Mouse (Mus musculus) forebrain, postnatal 0 days (tissue): ENCODE measurements around the gene Szt2. TPM values are rescaled to one million over a fixed set of nuclear protein-coding genes. Genes with fewer than 3 reads are reported as not detected.

Experiments
- ATAC-seq: fragments of 200-750 bp; cut with Nextera tagmentation; 2 replicates; pipeline ENCODE4 v1.8.0; 2017; ENCODE audit warnings: mild to moderate bottlenecking, moderate library complexity
- DNase-seq: peaks from one replicate; pipeline ENCODE4 v3.0.0-alpha.2; 2015
- H3K27ac ChIP-seq: fragments of 300-500 bp; sonication (generic); 2 replicates; pipeline ENCODE4 v1.5.1; 2014; ENCODE audit warnings: low read depth, mild to moderate bottlenecking, antibody characterized with exemption, low read length, moderate library complexity, mixed read lengths
- H3K27me3 ChIP-seq: fragments of 300-500 bp; sonication (generic); 2 replicates; pipeline ENCODE4 v1.6.1; 2014; ENCODE audit warnings: mild to moderate bottlenecking, low read length, mixed read lengths; ENCODE audit not compliant: insufficient read depth
- H3K36me3 ChIP-seq: fragments of 300-500 bp; sonication (generic); 2 replicates; pipeline ENCODE4 v1.6.1; 2014; ENCODE audit warnings: mild to moderate bottlenecking, moderate library complexity; ENCODE audit not compliant: insufficient read depth
- H3K4me1 ChIP-seq: fragments of 300-500 bp; sonication (generic); 2 replicates; pipeline ENCODE4 v1.6.1; 2014; ENCODE audit warnings: antibody characterized with exemption; ENCODE audit not compliant: insufficient read depth
- H3K4me2 ChIP-seq: fragments of 300-500 bp; sonication (generic); 2 replicates; pipeline ENCODE4 v1.6.1; 2014; ENCODE audit warnings: low read depth, mild to moderate bottlenecking, moderate library complexity
- H3K4me3 ChIP-seq: fragments of 300-500 bp; sonication (generic); 2 replicates; pipeline ENCODE4 v1.5.1; 2014; ENCODE audit warnings: low read depth, low read length, mixed read lengths
- H3K9ac ChIP-seq: fragments of 300-500 bp; sonication (generic); 2 replicates; pipeline ENCODE4 v1.6.1; 2014; ENCODE audit warnings: mild to moderate bottlenecking
- H3K9me3 ChIP-seq: fragments of 300-500 bp; sonication (generic); 2 replicates; pipeline ENCODE4 v1.6.1; 2016; ENCODE audit warnings: low read length
- CTCF ChIP-seq: sonication (generic); IDR thresholded peaks from 2 replicates; pipeline ENCODE4 v1.5.1; 2016; ENCODE audit warnings: antibody characterized with exemption, control low read depth, low read depth
- WGBS: fragments of 180-500 bp; shearing (Covaris S2); extraction: QIAGEN DNeasy Blood & Tissue Kit; methylation state at CpG from one replicate; pipeline ENCODE4 v1.1.7; 2014; 5-methylcytosine and 5-hydroxymethylcytosine counted together
- polyA plus RNA-seq: library from polyadenylated mRNA; unstranded; fragments of >200 nt; fragmentation: Nextera tagmentation; extraction: Ambion mirVana; gene quantifications from 2 replicates; pipeline ENCODE4 v1.2.1, GENCODE M21; 2015
- total RNA-seq: library from RNA; depleted of rRNA; stranded (reverse); fragments of >200 nt; gene quantifications from 2 replicates; pipeline ENCODE4 v1.2.3, GENCODE M21; 2014; rRNA removed

Szt2 gene
- 13.5 and 21.1 TPM in 2 replicates for total RNA-seq
- polyA plus RNA-seq = 1.6 and 3.4 TPM in 2 replicates

- peak within 1 kb of the TSS; percentile 77 for H3K4me2 ChIP-seq
- H3K27me3 ChIP-seq = no peaks in the 10 kb centered on the region
- WGBS = 1% methylated on average over 52 of the region's 53 CpGs
- H3K9ac ChIP-seq = peak within 1 kb of the TSS; percentile 87
- DNase-seq = peak; percentile 90
- TF ChIP-seq CTCF = no peak
- peak within 1 kb of the TSS; percentile 85 for H3K4me3 ChIP-seq
- ATAC-seq = peak; percentile 97
- peak within 1 kb of the TSS; percentile 76 for H3K27ac ChIP-seq
- H3K36me3 ChIP-seq = peaks cover 37% of the 10 kb centered on the region
- no peaks in the 10 kb centered on the region for H3K9me3 ChIP-seq
- H3K4me1 ChIP-seq = 0 out of 2 replicates have a peak, but pooled peaks cover 6% of the 10 kb centered on the region
These were observed at the start of gene Szt2, which contains the start of gene Med8 for GRCm38 (mm10) chr4:118409142-118409900. Szt2 (minus strand) TSS chr4:118409273. Med8 (plus strand) TSS chr4:118409337.

- Histone ChIP-seq H3K9ac (no peak within 1 kb of the TSS), H3K27me3 (no peaks in the 10 kb centered on the region), H3K4me2 (no peak within 1 kb of the TSS), H3K4me1 (no peaks in the 10 kb centered on the region), H3K9me3 (no peaks in the 10 kb centered on the region), H3K27ac (no peak within 1 kb of the TSS), H3K4me3 (no peak within 1 kb of the TSS), H3K36me3 (no peaks in the 10 kb centered on the region)
- DNase-seq = no peak
- TF ChIP-seq CTCF = no peak
- no peak for ATAC-seq
- WGBS = 75% methylated on average over 9 of the region's 9 CpGs
These were observed 48.4 kb upstream of the Szt2 start, which contains the start of gene Mpl for GRCm38 (mm10) chr4:118457345-118457975. Mpl (minus strand) TSS chr4:118457513.

- WGBS = 18% methylated on average over 24 of the region's 24 CpGs
- H3K27me3 ChIP-seq = no peaks in the 10 kb centered on the region; the same call in 1 of the 2 replicates
- peak; percentile 25 for TF ChIP-seq CTCF
- ATAC-seq (peak; percentile 56), DNase-seq (peak; percentile 42)
- no peaks in the 10 kb centered on the region for H3K9me3 ChIP-seq
- H3K27ac ChIP-seq = no peak overlapping the region
- H3K4me3 ChIP-seq = peak overlapping the region; percentile 32
- H3K9ac ChIP-seq = peak overlapping the region; percentile 54
- 0 out of 2 replicates have a peak, but pooled peaks cover 6% of the 10 kb centered on the region for H3K4me1 ChIP-seq
- H3K4me2 ChIP-seq = peak overlapping the region; percentile 83
- H3K36me3 ChIP-seq = no peaks in the 10 kb centered on the region
These were observed 37.5 kb upstream of the Szt2 start for GRCm38 (mm10) chr4:118446415-118447153.

DNA sequence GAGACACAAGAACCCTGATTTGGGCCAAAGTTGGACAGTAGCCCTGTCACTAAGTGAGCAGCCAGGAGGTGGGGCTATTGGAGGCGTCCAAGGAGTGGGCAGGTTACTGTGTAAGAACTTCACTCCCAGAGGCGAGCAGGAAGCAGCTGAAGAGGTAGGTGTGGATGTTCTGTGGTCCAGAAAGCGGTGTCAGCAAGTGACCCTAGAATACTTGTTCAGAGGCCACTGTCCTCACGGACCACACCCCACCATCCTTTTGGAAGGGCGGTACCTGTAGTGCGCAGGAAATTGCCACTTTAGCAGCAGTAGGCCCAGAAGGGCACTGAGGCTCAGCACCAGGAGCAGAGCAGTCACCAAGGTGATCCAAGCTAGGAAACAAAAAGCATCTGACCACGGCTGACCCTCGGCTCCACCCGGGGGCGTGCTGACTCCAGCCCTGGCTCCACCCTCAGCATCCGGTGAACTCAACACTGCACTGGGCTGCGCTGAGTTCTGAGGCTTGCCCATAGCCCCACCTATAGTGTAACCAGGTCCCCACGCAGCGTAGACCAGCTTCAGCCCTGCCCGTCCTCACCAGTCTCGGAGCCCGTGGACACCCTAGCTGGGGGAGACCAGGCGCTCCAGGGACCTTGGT is 36.8 kb upstream of the Szt2 start:
- Histone ChIP-seq H3K4me1 (0 out of 2 replicates have a peak, but pooled peaks cover 6% of the 10 kb centered on the region), H3K4me2 (peak overlapping the region; percentile 83), H3K27ac (no peak overlapping the region), H3K36me3 (no peaks in the 10 kb centered on the region), H3K4me3 (peak overlapping the region; percentile 32), H3K9me3 (no peaks in the 10 kb centered on the region), H3K27me3 (no peaks in the 10 kb centered on the region; the same call in 1 of the 2 replicates), H3K9ac (peak overlapping the region; percentile 54)
- 16% methylated on average over 18 of the region's 18 CpGs for WGBS
- ATAC-seq = peak; percentile 73
- no peak for DNase-seq
- no peak for TF ChIP-seq CTCF

DNA sequence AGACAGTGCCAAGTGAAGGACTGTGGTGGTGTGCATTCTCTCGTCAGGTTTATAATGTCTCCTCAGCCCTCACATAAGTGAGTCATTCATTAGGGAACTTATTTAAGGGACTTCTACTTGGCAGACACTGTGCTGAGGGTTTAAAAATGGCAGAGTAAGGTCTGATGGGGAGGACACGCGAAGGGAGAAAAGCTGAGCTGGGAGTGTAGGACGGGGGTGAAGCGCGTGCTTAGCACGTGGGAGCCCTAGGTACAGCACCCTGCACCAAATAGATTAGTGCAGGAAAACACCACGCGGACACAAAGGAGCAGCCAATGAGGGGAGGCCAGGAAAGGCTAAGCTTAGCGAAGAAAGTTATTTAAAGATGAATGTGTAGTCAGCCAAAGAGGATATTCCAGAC is 36.0 kb upstream of the Szt2 start:
- no peaks in the 10 kb centered on the region for H3K9me3 ChIP-seq
- no peak overlapping the region for H3K9ac ChIP-seq
- no peak for TF ChIP-seq CTCF
- H3K27me3 ChIP-seq = no peaks in the 10 kb centered on the region
- no peaks in the 10 kb centered on the region for H3K36me3 ChIP-seq
- no peak for DNase-seq
- no peak overlapping the region for H3K4me2 ChIP-seq
- H3K27ac ChIP-seq = no peak overlapping the region
- 0 out of 2 replicates have a peak, but pooled peaks cover 6% of the 10 kb centered on the region for H3K4me1 ChIP-seq
- no peak for ATAC-seq
- no peak overlapping the region for H3K4me3 ChIP-seq
- WGBS = 74% methylated on average over 10 of the region's 10 CpGs

DNA sequence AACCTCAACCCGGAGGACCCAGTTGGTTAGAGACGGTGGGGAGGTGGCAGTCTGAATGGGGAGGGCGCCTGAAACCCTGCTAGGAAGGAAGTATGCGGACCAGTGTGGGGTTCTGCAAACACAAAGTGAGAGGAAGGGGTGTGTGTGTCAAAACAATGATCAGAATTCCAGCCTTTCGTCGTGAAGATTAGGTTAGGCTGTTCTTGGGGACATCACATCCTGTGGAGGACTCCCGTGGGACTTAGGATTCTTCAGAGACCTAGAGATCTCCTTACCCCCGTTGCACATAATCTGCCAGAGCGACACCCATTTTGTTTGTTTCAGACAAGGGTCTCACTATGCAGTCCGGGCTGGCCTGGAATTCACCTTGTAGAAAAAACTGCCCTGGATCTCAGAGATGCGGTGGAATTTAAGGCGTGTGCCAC is 28.8 kb upstream of the Szt2 start:
- DNase-seq (peak; percentile 65), ATAC-seq (peak; percentile 3; the same call in 1 of the 2 replicates)
- peaks cover 5% of the 10 kb centered on the region for H3K4me1 ChIP-seq
- peak overlapping the region; percentile 63 for H3K9ac ChIP-seq
- H3K27me3 ChIP-seq = no peaks in the 10 kb centered on the region
- no peaks in the 10 kb centered on the region for H3K9me3 ChIP-seq
- 8% methylated on average over 12 of the region's 12 CpGs for WGBS
- H3K4me2 ChIP-seq = peak overlapping the region; percentile 87
- peak overlapping the region; percentile 88 for H3K27ac ChIP-seq
- H3K4me3 ChIP-seq = peak overlapping the region; percentile 49
- no peak for TF ChIP-seq CTCF
- H3K36me3 ChIP-seq = no peaks in the 10 kb centered on the region
